Mouse (Mus musculus) ES-Bruce4 (cell line): ENCODE results near the gene Dedd2.

Experiments used
- CTCF ChIP-seq: IDR thresholded peaks from one replicate; pipeline ENCODE4 v1.8.1; 2011; ENCODE audit warnings: low read depth, low read length
- EP300 ChIP-seq: IDR thresholded peaks from 2 replicates; pipeline ENCODE4 v1.6.1; 2011; ENCODE audit warnings: low read depth, low read length; ENCODE audit not compliant: insufficient read depth
- POLR2A ChIP-seq: IDR thresholded peaks from one replicate; pipeline ENCODE4 v1.8.1; 2011; ENCODE audit warnings: low read length; ENCODE audit not compliant: insufficient read depth

- no peak for TF ChIP-seq POLR2A
- TF ChIP-seq CTCF: no peak
- TF ChIP-seq EP300: no peak
These were observed 25.8 kb upstream of the Dedd2 start for GRCm38 (mm10) chr7:25246079-25246758.
